Mouse (Mus musculus): Measurements from ENCODE around the gene Zdhhc19.

- TF ChIP-seq CTCF (IDR thresholded peaks at IDR 0.05; ENCODE audit: borderline replicate concordance, control insufficient read depth, extremely low read depth, insufficient read depth, low read length, poor library complexity), result no peak
- no peak for TF ChIP-seq POLR2A (IDR thresholded peaks at IDR 0.05; ENCODE audit: control insufficient read depth, extremely low read depth, insufficient read depth, low read length, poor library complexity)
These were observed 106.2 kb downstream of the Zdhhc19 start for GRCm38 (mm10) chr16:32602193-32602685.

Data from thymus, adult 2 months (tissue).